Mouse (Mus musculus): ENCODE measurements around the gene Cacng2. TPM values are rescaled to one million over a fixed set of nuclear protein-coding genes. Genes with fewer than 3 reads are reported as not detected.

Cacng2 gene
- polyA plus RNA-seq, 1 experiment, result 20.4 TPM

DNA sequence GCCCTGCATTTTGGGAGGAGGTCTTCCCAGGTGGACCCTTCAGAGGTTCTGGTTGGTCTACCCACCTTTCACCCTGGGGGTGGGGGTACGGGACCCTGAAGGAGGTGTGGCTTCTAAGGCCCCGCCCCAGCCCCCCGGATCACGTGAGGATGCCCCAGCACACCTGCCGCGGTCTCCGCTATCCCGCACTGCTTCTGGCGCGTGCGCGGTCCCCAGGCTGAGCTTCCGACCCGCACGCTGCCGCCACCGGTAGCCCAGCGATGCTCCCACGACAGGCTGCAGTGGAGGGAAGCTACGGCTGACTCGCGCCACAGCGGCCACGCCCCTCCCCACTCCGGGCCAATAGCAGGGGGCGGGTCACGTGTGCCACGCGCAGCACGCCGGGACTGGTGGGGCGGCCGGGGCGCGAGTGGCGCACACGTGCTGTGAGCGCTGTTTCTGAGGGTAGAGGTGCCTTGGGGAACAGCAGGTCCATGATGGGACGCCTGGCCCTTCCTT, 163.4 kb downstream of the Cacng2 start, which contains the start of gene Foxred2:
Gene Foxred2, minus strand, starts transcription at position 319 of the 498 bp plus-strand sequence.
- peak; percentile 61 to 86 for DNase-seq (ENCODE audit: extremely low spot score in 1 of 2, low spot score in 1 of 2)

DNA sequence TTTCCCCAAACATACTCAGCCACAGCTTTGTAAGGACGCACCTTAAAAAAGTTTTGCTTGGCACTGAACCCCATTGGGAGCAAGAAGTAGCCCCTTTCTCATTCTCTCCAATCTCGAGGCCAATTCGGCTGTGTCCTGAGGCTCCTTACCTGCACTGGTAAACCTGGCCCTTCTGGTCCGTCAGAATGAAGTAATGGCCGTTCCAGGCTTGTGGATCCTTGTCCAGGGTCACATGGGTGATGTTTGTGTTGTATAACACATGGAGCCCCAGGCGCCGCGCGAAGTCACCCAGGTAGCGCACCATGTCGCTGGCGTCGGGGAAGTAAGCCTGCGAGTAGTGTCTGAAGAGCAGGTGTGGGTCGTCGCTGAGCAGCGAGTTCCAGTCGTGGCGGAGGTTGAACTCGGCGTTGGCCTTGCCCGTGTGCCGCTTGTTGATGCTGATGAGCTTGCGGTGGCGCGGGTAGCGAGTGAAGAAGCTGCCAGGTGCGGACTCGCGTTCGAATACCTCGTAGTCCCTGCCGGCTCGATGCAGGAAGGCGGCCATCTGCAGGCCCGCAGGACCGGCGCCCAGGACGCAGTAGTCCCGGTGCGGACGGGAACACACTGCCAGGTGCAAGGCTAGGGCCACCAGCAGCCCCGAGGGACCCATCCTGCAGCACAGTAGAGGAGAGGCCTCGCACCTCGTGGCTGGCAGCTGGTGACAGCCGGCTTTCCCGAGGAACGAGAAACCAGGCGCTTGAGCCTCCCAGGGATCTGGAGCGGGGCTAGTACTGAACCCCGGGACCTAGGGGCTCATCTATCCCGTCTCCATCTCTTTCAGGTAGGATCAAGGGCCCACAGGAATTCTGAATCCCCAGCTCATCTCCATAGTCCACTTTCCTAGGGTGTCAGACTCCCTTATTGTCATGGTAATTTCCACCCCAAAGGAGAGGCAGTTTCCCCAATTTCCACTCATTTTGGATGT, 164.1 kb downstream of the Cacng2 start:
- no peak for DNase-seq (ENCODE audit: extremely low spot score in 1 of 2, low spot score in 1 of 2)

DNA sequence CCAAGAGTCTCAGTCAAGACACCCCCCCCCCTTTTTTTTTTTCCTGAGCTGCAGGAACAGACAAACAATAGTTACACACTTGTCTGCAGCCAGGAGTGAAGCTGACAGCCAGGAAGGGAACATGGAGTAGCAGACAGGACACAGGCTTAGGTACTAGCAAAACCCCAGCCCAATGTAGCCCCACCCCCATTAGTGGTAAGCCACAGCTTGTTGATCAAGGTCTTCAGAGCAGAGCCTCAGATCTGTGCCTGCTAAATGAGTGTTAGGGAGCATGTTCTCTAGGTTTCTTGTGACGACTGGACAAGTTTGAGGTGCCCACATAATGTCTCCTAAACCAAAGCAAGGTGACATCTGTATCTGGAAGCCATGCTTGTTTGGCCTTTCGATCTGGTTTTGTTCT, 165.5 kb downstream of the Cacng2 start:
- DNase-seq (ENCODE audit: extremely low spot score in 1 of 2, low spot score in 1 of 2), result no peak

DNA sequence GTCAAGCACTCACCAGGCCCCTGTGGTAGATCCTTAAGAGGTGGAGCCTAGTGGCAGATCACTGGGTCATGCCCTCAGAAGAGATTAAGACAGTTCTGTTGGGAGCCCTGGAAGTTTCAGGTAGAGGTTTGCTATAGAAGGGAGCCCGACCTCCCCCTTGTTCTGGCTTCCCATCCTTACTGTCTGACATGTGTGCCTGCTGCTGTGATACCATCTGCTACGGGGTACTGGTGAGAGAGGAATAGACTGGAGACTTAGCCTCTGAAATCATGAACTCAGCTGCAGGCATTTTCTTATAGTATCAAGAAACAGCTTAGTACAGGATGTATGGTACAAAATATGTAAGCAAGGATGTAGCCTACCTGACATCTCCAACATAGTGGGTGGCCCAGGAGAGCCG, 166.9 kb downstream of the Cacng2 start:
- DNase-seq (ENCODE audit: extremely low spot score in 1 of 2, low spot score in 1 of 2), result no peak

DNA sequence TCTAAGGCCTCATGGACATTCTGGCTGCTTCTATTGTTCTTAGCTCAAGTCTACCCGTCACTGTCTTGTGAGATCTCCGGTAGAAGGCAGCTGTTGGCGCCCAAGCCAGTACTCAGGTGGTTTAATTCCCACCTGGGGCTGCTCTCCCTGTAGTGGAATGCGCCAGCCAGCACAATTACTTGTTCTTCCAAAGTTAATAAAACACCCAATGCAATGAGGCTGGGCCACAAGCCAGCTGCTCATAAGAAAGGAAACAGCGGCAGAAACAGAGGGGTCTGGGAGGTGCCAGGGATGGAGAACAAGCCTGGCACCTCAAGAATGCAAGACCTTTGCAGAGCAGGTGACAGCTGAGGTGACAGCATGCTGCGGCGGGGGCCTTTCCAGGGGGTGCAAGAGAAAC, 170.8 kb downstream of the Cacng2 start:
- no peak for DNase-seq (ENCODE audit: extremely low spot score in 1 of 2, low spot score in 1 of 2)

DNA sequence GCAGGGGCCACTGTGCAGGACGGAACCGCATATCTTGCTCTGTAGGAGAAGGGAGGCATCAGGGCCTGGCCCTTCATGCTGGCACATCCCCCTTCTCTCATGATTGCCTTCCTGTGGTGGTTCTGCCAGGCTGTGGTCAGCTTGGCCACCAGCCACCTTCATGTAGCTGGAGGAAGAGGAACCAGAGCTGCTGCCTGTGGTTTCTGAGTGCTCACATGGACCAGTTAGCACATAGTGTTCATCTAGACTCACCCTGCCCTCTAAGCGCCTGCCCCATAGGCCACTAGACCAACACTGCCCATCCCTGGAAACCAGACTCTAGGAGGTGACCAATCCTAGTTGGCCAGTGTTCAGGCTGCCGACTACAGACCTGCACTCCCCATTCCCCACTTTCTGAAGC, 174.1 kb downstream of the Cacng2 start:
- no peak for DNase-seq (ENCODE audit: extremely low spot score in 1 of 2, low spot score in 1 of 2)

Other genes starting within 250 kb of the Cacng2 start
- 198 and 213 TPM in 2 replicates for gene Txn2, start 191.0 kb downstream of the Cacng2 start, polyA plus RNA-seq (2012; rRNA removed)
- gene Foxred2, start 163.3 kb downstream of the Cacng2 start, polyA plus RNA-seq (2012; rRNA removed), result 15.5 and 17.0 TPM in 2 replicates
- 111 and 113 TPM in 2 replicates for gene Eif3d, start 149.2 kb downstream of the Cacng2 start, polyA plus RNA-seq (2012; rRNA removed)
- gene Ift27, start 54.1 kb upstream of the Cacng2 start, polyA plus RNA-seq (2012; rRNA removed), result 30.2 and 35.4 TPM in 2 replicates
- 36.5 and 62.8 TPM in 2 replicates for gene Pvalb, start 86.4 kb upstream of the Cacng2 start, polyA plus RNA-seq (2012; rRNA removed)
- gene Ncf4, start 124.8 kb upstream of the Cacng2 start, polyA plus RNA-seq (2012; rRNA removed), result 2.2 and 3.1 TPM in 2 replicates
- gene Csf2rb2, start 185.7 kb upstream of the Cacng2 start, polyA plus RNA-seq (2012; rRNA removed), result 0.53 and 0.80 TPM in 2 replicates
- gene Csf2rb, start 205.7 kb upstream of the Cacng2 start, polyA plus RNA-seq (2012; rRNA removed), result 1.2 and 1.7 TPM in 2 replicates